Mouse (Mus musculus): ENCODE results near the gene Psmb11. TPM values are rescaled to one million over a fixed set of nuclear protein-coding genes. Genes with fewer than 3 reads are reported as not detected.

Psmb11 gene
- total and polyA plus RNA-seq, 2 experiments from 2014 or later, result not detected

GRCm38 (mm10) chr14:54676290-54676689, 55.1 kb downstream of the Psmb11 start:
- H3K9me3 ChIP-seq (ENCODE audit: low read length), result no peaks in the 10 kb centered on the region
- H3K4me3 ChIP-seq (ENCODE audit: low read depth, low read length), result no peak overlapping the region
- peaks cover 41% of the 10 kb centered on the region for H3K36me3 ChIP-seq (ENCODE audit: insufficient read depth, low read length)
- WGBS, result 85% methylated on average over 5 of the region's 5 CpGs
- H3K27ac ChIP-seq (ENCODE audit: low read depth, low read length), result no peak overlapping the region
- H3K4me2 ChIP-seq (ENCODE audit: low read depth, low read length, poor library complexity, severe bottlenecking), result no peak overlapping the region
- TF ChIP-seq CTCF (IDR thresholded peaks at IDR 0.05), result no peak
- DNase-seq (ENCODE audit: low spot score), result no peak
- no peaks in the 10 kb centered on the region for H3K27me3 ChIP-seq (ENCODE audit: insufficient read depth, low read length)
- no peaks in the 10 kb centered on the region for H3K4me1 ChIP-seq (ENCODE audit: insufficient read depth, low read length)
- no peak for ATAC-seq (ENCODE audit: low FRiP score)
- H3K9ac ChIP-seq (replicated peaks; ENCODE audit: low read length, poor library complexity, severe bottlenecking), result no peak overlapping the region

DNA sequence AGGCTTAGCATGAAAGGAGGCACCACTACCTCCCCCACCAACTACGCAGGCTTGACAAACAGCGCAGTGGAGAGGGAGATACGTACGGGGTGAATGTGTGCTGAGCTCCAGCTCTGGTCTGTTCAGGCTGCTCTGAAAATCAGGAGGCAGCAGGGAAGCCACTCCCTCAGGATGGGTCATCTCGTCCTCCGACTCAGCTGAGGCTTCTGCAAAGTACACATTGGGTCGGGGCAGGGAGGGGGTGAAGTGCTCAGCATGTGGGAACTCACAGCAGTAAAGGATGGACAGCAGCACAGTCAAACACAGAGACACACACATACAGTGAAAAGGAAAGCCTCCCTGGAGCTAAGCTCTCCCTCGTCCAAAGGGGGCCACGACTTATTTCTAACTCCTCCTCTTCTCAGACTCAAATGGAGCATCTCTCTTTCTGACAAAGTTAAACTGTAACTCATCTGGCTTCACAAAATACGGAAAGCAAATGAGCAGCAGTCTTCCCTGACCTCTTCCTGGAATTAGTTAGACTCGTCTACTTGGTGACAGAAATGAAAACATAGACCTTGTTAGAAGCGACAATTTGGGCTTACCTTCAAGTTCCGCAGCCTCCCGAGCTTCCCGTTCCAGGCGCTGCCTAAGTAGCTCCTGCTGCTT, 57.5 kb downstream of the Psmb11 start:
- no peaks in the 10 kb centered on the region for H3K4me1 ChIP-seq (ENCODE audit: insufficient read depth, low read length)
- H3K9ac ChIP-seq (replicated peaks; ENCODE audit: low read length, poor library complexity, severe bottlenecking), result no peak overlapping the region
- H3K27me3 ChIP-seq (ENCODE audit: insufficient read depth, low read length), result no peaks in the 10 kb centered on the region
- H3K9me3 ChIP-seq (ENCODE audit: low read length), result no peaks in the 10 kb centered on the region
- no peak overlapping the region for H3K27ac ChIP-seq (ENCODE audit: low read depth, low read length)
- H3K36me3 ChIP-seq (ENCODE audit: insufficient read depth, low read length), result peaks cover 41% of the 10 kb centered on the region
- no peak overlapping the region for H3K4me3 ChIP-seq (ENCODE audit: low read depth, low read length)
- WGBS, result 88% methylated on average over 16 of the region's 16 CpGs
- DNase-seq (ENCODE audit: low spot score), result no peak
- no peak for ATAC-seq (ENCODE audit: low FRiP score)
- H3K4me2 ChIP-seq (ENCODE audit: low read depth, low read length, poor library complexity, severe bottlenecking), result no peak overlapping the region
- TF ChIP-seq CTCF (IDR thresholded peaks at IDR 0.05), result no peak

MicroRNAs within 50 kb of the gene (microRNA counts, 519-probe panel; counts per million panel counts)
- 528 counts per million, percentile 58 among the panel's probes with 10 or more counts for microRNA mmu-miR-686

Small RNA genes lying within 50 kb of the gene (microRNA-seq; reads per million reads assigned to microRNA genes)
- not detected for gene Mir686 (ENCODE audit: borderline number of aligned reads)
- gene Mir6948 (ENCODE audit: borderline number of aligned reads), result not detected

Other genes with a start within 250 kb of the Psmb11 start
- 3.9 and 7.7 TPM in 2 replicates for gene Slc7a7, start 203.7 kb upstream of the Psmb11 start, total RNA-seq (2014; rRNA removed)
- gene Slc7a7, start 203.7 kb upstream of the Psmb11 start, polyA plus RNA-seq (2015; fragmentation: Nextera tagmentation; extraction: Ambion mirVana), result 2.4 and 2.9 TPM in 2 replicates
- 98.6 and 104 TPM in 2 replicates for gene Mrpl52, start 194.5 kb upstream of the Psmb11 start, total RNA-seq (2014; rRNA removed)
- 296 and 303 TPM in 2 replicates for gene Mrpl52, start 194.5 kb upstream of the Psmb11 start, polyA plus RNA-seq (2015; fragmentation: Nextera tagmentation; extraction: Ambion mirVana)
- gene Mmp14, start 189.8 kb upstream of the Psmb11 start, total RNA-seq (2014; rRNA removed), result 46.4 and 48.9 TPM in 2 replicates
- gene Mmp14, start 189.8 kb upstream of the Psmb11 start, polyA plus RNA-seq (2015; fragmentation: Nextera tagmentation; extraction: Ambion mirVana), result 40.6 and 41.8 TPM in 2 replicates
- gene Lrp10, start 157.3 kb upstream of the Psmb11 start, total RNA-seq (2014; rRNA removed), result 40.2 and 42.1 TPM in 2 replicates
- gene Lrp10, start 157.3 kb upstream of the Psmb11 start, polyA plus RNA-seq (2015; fragmentation: Nextera tagmentation; extraction: Ambion mirVana), result 29.7 and 31.9 TPM in 2 replicates
- 35.6 and 47.4 TPM in 2 replicates for gene Rem2, start 145.3 kb upstream of the Psmb11 start, total RNA-seq (2014; rRNA removed)
- gene Rem2, start 145.3 kb upstream of the Psmb11 start, polyA plus RNA-seq (2015; fragmentation: Nextera tagmentation; extraction: Ambion mirVana), result 33.0 and 34.0 TPM in 2 replicates
- gene Prmt5, start 103.9 kb upstream of the Psmb11 start, total RNA-seq (2014; rRNA removed), result 79.6 and 92.9 TPM in 2 replicates
- 83.4 and 85.2 TPM in 2 replicates for gene Prmt5, start 103.9 kb upstream of the Psmb11 start, polyA plus RNA-seq (2015; fragmentation: Nextera tagmentation; extraction: Ambion mirVana)
- 13.3 and 13.7 TPM in 2 replicates for gene Haus4, start 66.8 kb upstream of the Psmb11 start, total RNA-seq (2014; rRNA removed)
- gene Haus4, start 66.8 kb upstream of the Psmb11 start, polyA plus RNA-seq (2015; fragmentation: Nextera tagmentation; extraction: Ambion mirVana), result 13.2 and 14.3 TPM in 2 replicates
- 8.1 and 8.2 TPM in 2 replicates for gene Ajuba, start 43.9 kb upstream of the Psmb11 start, total RNA-seq (2014; rRNA removed)
- gene Ajuba, start 43.9 kb upstream of the Psmb11 start, polyA plus RNA-seq (2015; fragmentation: Nextera tagmentation; extraction: Ambion mirVana), result 3.5 and 3.9 TPM in 2 replicates
- gene 4931414P19Rik, start 15.4 kb upstream of the Psmb11 start, total RNA-seq (2014; rRNA removed), result 4.6 and 8.7 TPM in 2 replicates
- gene 4931414P19Rik, start 15.4 kb upstream of the Psmb11 start, polyA plus RNA-seq (2015; fragmentation: Nextera tagmentation; extraction: Ambion mirVana), result 2.2 and 2.8 TPM in 2 replicates
- gene Psmb5, start 3.4 kb upstream of the Psmb11 start, total RNA-seq (2014; rRNA removed), result 157 and 197 TPM in 2 replicates
- 404 and 427 TPM in 2 replicates for gene Psmb5, start 3.4 kb upstream of the Psmb11 start, polyA plus RNA-seq (2015; fragmentation: Nextera tagmentation; extraction: Ambion mirVana)
- not detected in 2 replicates for gene Gm17606, start 19.5 kb downstream of the Psmb11 start, total RNA-seq (2014; rRNA removed)
- not detected in 2 replicates for gene Gm17606, start 19.5 kb downstream of the Psmb11 start, polyA plus RNA-seq (2015; fragmentation: Nextera tagmentation; extraction: Ambion mirVana)
- gene Cdh24, start 19.9 kb downstream of the Psmb11 start, total RNA-seq (2014; rRNA removed), result 45.3 and 49.7 TPM in 2 replicates
- 8.5 and 9.0 TPM in 2 replicates for gene Cdh24, start 19.9 kb downstream of the Psmb11 start, polyA plus RNA-seq (2015; fragmentation: Nextera tagmentation; extraction: Ambion mirVana)
- 44.2 and 46.5 TPM in 2 replicates for gene 1700123O20Rik, start 64.8 kb downstream of the Psmb11 start, total RNA-seq (2014; rRNA removed)
- 61.1 and 67.6 TPM in 2 replicates for gene 1700123O20Rik, start 64.8 kb downstream of the Psmb11 start, polyA plus RNA-seq (2015; fragmentation: Nextera tagmentation; extraction: Ambion mirVana)
- gene Acin1, start 65.5 kb downstream of the Psmb11 start, total RNA-seq (2014; rRNA removed), result 118 and 122 TPM in 2 replicates
- gene Acin1, start 65.5 kb downstream of the Psmb11 start, polyA plus RNA-seq (2015; fragmentation: Nextera tagmentation; extraction: Ambion mirVana), result 91.7 and 108 TPM in 2 replicates
- not detected in 2 replicates for gene Gm29776, start 77.4 kb downstream of the Psmb11 start, total RNA-seq (2014; rRNA removed)
- 0.07 and 0.31 TPM in 2 replicates for gene Gm29776, start 77.4 kb downstream of the Psmb11 start, polyA plus RNA-seq (2015; fragmentation: Nextera tagmentation; extraction: Ambion mirVana)
- gene Cebpe, start 90.7 kb downstream of the Psmb11 start, total RNA-seq (2014; rRNA removed), result not detected in 2 replicates
- gene Cebpe, start 90.7 kb downstream of the Psmb11 start, polyA plus RNA-seq (2015; fragmentation: Nextera tagmentation; extraction: Ambion mirVana), result not detected in 2 replicates
- 10.3 and 11.3 TPM in 2 replicates for gene Slc7a8, start 160.5 kb downstream of the Psmb11 start, total RNA-seq (2014; rRNA removed)
- gene Slc7a8, start 160.5 kb downstream of the Psmb11 start, polyA plus RNA-seq (2015; fragmentation: Nextera tagmentation; extraction: Ambion mirVana), result 8.8 and 9.7 TPM in 2 replicates
- 0.38 TPM in 1 of 2 replicates, not detected in the other for gene Rnf212b, start 192.7 kb downstream of the Psmb11 start, total RNA-seq (2014; rRNA removed)
- not detected in 2 replicates for gene Rnf212b, start 192.7 kb downstream of the Psmb11 start, polyA plus RNA-seq (2015; fragmentation: Nextera tagmentation; extraction: Ambion mirVana)
- 6.9 and 9.4 TPM in 2 replicates for gene Homez, start 249.5 kb downstream of the Psmb11 start, total RNA-seq (2014; rRNA removed)
- 8.0 and 9.6 TPM in 2 replicates for gene Homez, start 249.5 kb downstream of the Psmb11 start, polyA plus RNA-seq (2015; fragmentation: Nextera tagmentation; extraction: Ambion mirVana)

Measured in midbrain, postnatal 0 days (tissue).